27 mouse cellular contexts compared by ENCODE assay signal in the genomic region with DNA sequence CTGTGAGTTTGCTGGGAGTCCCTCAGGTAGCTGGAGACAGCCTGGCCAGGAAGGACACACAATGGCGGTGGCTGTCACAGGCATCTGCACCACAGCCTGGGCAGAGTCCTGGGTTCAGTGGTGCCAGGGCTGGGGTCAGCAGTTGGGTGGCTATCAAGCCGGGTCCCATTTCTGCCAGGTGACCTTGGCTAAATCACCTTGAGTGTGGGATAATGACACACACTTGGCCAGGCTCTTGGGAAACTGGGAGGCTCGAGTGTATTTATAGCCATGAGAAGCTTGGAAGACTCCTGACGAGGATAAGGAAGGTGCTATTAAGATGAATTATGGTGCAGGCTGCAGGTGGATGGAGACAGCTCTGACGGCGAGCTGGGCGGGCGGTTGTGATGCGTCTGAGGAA. TPM values are rescaled to one million over a fixed set of nuclear protein-coding genes. Genes with fewer than 3 reads are reported as not detected.
"Had no signal": no experiment of that assay in that cellular context is flagged by ENCODE, and none has a peak within 500 bp of the region (broad histone marks: within the 10 kb centered on the region; RNA-seq: fewer than 3 reads in every experiment).

No protein-coding gene starts in this region.

- DNase-seq: kidney, adult 8-10 months; kidney, postnatal 10 days; kidney, postnatal 36 days; left cerebral cortex, postnatal 4 days; liver, postnatal 0 days; lung, postnatal 14 days; lung, postnatal 4 days; right cerebral cortex, adult 18-20 months; right cerebral cortex, postnatal 14 days; right cerebral cortex, postnatal 4 days; spleen, adult 18-20 months; thymus, adult 18-20 months; thymus, postnatal 36 days had no signal

- H3K4me3 ChIP-seq: kidney, embryonic 15.5 days; limb, embryonic 12.5 days; limb, embryonic 15.5 days; lung, embryonic 15.5 days; midbrain, embryonic 12.5 days; midbrain, embryonic 15.5 days; myocyte; stomach, embryonic 15.5 days had no signal

- ATAC-seq: liver, postnatal 0 days; midbrain, embryonic 15.5 days had no signal

- H3K27ac ChIP-seq: kidney, embryonic 15.5 days; limb, embryonic 12.5 days; limb, embryonic 15.5 days; liver, embryonic 14.5 days; lung, embryonic 15.5 days; midbrain, embryonic 12.5 days; midbrain, embryonic 15.5 days; stomach, embryonic 15.5 days had no signal

RNA-seq across cellular contexts. Expression of gene Padi3, which starts 5.8 kb away (rescaled TPM):
- total RNA-seq: layer of hippocampus, adult 18-20 months; layer of hippocampus, postnatal 14 days; left cerebral cortex, adult 8-10 months; left cerebral cortex, postnatal 4 days had no signal

RNA-seq across cellular contexts. Expression of gene Padi4, which starts 30.6 kb away (rescaled TPM):
- total RNA-seq: layer of hippocampus, adult 18-20 months; layer of hippocampus, postnatal 14 days; left cerebral cortex, postnatal 14 days; left cerebral cortex, postnatal 4 days had no signal

RNA-seq across cellular contexts. Expression of gene Padi1, which starts 41.0 kb away (rescaled TPM):
- total RNA-seq: layer of hippocampus, adult 18-20 months; layer of hippocampus, postnatal 14 days; left cerebral cortex, postnatal 14 days; megakaryocyte, adult 5-6 weeks had no signal
